Mouse (Mus musculus) adrenal gland, postnatal 14 days (tissue): ENCODE data around the gene Nr2f2. TPM values are rescaled to one million over a fixed set of nuclear protein-coding genes. Genes with fewer than 3 reads are reported as not detected.

ENCODE experiments used
- DNase-seq: peaks from one replicate; pipeline ENCODE4 v3.0.0; 2021; ENCODE audit warnings: mixed read lengths
- total RNA-seq: library from RNA; stranded (reverse); gene quantifications from 2 replicates; pipeline ENCODE4 v1.2.3, GENCODE M21; 2021

Gene Nr2f2
- total RNA-seq, 1 experiment from 2014 or later, result 91.5 TPM

DNA sequence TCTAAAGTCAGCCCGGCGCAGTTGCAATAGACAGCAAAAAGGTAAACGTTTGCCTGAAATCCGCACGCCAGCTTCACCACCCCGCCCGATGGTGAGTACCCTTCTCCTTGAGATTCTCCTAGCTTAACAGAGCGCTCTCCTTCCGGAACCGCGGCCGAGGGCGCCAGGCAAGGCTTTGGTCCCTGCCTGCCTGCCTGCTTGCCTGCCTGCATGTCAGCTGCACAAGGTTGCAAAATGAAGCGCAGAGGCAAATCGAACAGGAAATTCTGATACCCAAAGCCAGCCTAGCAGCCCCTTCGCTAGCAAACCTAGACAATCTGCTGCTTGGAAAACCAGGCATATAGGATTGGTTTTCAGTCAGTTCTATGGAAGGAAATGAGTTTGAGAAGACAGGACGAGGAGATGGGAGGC, 1.1 kb downstream of the Nr2f2 start:
- peak; percentile 73 for DNase-seq

DNA sequence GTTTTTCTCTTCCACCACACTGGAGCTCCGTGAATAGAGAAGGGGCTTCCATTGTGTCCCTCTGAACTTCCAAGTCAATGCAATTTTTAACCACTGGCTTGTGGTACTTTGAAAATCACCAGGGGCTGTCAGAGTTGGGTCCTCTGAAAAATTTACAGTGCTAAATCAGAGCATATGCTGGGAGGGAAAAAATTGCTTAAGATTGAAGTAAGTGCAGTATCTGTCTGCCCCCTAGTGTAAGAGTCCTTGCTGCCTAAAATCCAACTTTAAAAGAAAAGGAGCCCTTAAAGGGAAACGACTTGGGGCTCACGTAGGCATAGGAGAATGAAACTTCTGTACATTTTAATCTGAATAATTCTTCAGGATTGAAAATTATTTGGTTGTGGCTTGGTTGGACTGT, 1.7 kb downstream of the Nr2f2 start:
- DNase-seq, result peak; percentile 29

DNA sequence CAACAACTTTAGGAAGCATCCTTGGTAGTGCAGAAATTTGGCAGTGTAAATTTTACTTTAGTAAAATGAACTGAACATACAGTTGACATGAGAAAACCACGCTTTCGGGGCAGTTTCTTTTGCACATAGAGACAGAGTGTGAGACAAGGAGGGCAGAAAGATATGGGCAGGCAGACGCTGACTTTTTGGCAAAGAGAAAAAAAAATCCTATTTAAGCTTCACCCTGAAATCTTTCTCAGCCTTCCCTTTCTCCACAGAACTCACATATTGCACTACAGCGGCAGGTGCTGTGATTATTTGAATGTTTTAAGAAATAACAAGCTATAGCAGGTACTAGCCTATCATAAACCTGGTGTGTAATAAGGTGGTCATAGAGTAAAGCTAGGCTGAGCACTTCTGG, 3.2 kb downstream of the Nr2f2 start:
- DNase-seq, result no peak

DNA sequence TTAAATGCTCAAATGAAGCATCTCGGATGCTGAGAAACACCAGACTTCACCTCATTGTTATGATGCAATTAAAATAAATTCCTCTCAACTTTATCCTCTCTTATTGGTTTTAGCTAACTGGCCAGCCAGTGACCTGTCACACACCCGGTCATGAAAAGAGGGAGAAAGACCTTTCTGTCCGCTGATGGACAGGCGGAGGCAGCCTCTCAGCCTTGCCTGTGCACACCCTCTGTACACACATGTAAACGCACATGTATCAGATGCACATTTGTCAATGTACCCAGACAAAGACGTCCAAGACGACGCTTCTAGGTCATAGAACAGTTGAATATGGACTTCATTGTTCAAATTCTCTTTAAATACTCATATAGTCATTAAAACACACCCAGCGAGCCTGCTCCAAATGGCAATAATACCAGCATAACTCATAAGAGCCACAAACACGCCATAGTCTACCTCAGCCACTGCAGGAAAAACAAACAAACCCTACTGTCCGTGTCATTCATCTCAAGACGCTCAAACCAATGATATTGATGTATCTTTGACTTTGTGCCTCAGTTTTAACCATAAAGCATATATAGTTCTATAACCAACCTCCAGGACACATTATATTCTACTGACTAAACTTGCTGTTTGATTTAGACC, 3.9 kb downstream of the Nr2f2 start:
- DNase-seq, result no peak

DNA sequence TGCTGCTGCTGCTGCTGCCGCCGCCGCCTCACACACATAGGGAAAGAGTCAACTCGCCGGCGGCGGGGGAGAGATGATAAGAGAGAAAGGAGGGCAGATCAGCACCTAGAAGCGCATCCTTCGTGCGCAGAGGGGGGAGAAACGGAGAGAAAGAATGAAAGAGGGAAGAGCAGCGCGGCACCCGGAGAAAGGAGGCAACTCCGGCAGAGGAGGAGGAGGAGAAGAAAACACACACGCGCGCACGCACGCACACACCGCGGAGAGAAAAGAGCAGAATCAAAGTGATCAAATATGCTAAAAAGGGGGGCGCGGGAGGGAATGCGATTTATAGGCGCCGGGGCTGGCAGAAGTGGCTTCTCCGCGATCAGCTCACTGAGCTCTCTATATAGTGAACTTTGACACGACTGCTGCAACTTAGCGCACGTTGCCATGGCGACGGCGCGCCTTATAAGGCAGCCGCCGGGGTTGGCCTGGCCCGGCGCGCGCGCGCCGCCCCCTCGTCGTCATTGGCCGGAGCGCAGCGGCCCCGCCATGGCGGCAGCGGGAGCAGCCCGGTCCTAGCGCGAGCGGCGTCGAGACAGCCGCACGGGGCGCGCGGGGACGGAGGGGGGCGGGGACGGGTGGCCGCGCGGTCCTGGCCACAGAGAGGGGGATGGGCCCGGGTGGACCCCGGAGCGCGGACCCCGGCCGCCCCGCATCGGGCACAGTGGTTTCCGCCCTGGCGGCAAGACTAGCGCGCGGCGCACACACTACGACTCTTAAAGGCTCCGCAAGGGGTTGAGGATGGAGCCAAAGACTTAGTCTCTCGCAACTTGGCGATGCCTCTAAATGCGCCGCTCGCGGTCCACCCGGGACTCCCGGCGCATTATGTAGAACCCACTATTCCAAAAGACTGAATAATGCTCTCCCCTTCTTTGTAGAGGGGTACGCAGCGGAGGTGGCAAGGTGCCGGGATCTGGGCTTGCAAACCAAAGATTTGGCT, 4.9 kb downstream of the Nr2f2 start:
- DNase-seq, result peak; percentile 96

DNA sequence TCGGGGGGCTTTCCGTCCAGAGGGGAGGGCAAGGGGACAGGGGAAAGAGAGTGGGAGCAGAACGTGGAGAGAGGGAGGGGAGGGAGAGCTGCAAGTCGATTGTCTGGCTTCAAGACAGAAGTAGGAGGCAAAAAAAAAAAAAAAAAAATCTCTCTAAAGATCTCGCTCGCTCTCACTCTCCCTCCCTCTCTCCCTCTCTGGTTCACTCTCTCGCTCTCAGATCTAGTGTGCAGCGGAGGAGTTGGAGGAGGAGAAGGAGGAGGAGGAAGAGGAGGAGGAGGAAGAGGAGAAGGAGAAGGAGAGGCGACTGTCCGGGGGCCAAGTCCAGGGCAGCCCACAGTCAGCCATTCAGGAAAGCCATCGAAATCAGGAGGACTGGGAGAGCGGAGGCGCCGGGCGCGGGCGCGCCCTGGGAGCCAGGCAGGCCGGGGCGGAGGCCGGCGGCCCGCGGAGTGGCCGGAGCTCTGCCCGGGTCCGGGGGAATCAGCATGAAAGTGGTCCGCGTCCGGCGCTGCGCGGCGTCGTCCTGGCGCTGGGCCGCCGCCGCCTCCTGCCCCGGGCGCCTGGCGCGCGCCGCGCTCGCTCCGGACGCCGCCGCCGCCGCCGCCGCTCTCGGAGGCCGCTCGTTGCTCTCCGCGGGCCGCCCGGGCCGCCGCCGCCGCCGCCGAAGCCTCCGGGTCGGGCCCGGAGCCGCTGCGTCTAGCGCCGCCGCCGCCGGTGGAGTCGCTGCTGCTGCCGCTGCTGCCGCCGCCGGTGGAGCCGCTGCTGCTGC, 5.7 kb downstream of the Nr2f2 start:
- DNase-seq, result peak; percentile 70

DNA sequence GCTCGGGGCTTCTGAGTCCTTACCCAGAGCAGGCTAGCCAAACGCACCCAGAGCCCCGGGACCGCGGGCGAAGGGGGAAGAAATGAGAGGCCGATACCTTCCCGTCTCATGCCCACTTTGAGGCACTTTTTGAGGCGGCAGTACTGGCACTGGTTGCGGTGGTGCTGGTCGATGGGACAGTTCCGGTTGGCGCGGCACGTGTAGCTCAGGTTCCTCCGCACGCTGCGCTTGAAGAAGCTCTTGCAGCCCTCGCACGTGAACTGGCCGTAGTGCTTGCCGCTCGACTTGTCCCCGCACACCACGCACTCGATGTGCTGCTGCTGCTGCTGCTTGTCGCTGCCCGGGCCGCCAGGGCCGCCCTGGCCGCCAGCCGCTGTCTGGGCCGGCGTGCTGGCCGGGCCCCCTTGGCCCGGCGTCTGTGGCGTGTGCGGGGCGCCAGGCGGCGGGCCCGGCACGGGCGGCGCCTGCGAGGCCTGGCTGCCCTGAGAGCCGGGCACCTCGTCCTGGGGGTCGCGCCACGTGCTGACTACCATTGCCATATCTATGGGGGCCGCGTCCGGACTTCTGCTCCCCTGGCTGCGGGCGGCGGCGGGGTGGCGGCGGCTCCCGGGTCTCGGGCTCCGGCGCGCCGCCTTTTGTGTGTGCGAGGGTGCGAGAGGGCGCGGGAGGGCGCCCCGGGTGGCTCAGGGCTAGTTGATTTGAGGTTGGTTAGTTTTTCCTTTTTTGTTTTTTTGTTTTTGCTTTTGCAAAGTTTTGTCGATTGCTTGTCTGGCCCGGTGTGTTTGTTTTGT, 6.5 kb downstream of the Nr2f2 start:
- peak; percentile 62 for DNase-seq

DNA sequence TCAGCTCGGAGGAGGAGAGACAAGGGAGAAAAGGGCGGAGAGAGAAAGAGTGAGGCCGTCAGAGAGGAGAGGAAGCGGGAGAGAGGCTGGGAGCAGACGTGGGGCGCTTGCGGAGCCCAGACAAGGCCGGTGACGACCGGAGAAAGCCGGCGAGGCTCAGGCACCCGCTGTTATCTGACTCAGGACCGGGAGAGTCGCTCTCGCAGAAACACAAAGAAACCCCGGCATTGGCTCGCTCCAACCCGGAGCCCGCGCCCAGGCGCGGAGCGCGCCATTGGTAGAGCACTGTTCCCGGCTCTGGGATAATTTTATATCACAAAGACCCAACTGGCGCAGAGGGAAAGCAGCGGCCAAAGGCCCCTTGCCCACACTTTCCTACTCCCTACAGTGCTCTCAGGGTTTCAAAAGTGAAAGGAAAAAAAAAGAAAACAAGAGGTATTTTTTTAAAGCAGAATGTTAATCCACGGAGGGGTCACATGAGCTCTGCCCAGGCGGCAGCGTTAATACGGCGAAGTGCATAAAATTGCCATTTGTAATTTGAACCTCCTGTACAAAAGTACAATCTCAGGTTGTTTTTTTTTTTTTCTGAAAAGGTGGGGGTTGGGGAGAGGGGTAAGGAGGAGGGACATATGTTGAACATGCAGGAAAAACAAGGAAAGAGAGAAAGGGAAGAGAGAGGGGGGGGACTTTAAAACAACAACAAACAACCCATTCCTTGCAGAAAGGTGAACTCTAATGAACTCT, 7.5 kb downstream of the Nr2f2 start:
- peak; percentile 79 for DNase-seq

DNA sequence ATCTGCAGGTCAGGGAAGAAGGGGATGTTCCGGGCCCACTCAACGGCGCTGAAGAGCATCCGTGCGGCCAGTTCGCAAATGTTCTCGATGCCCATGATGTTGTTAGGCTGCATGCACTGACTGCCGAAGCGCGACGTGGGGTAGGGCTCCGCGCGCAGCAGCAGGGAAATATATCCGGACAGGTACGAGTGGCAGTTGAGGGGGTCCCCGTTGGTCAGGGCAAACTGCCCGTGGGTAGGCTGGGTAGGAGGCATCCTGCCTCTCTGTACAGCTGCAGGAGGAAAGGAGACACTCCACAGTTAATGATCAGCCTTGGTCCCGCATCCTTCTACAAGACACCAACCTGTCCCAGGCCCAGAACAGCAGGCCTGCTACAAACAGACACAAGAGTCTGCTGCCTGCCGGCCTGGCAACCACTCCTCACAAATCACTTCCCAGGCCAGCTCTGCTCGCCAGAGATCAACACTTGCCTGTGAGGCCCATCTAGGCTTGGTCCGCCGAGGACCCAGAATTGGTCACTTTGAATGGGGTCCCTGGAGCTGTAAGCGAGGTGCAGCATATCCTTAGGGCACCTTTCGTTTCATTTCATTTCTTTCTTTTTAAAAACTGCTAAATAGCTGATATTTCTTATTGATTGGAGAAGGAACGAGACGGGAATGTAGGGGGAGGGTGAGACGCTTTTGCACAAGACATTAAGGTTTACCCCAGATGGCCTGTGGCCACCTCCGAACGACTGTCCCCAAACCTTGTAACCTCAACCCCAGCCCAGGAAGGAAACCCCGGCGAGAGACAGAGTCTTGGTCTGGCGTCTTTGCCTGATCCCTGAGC, 8.3 kb downstream of the Nr2f2 start:
- DNase-seq, result peak; percentile 67

DNA sequence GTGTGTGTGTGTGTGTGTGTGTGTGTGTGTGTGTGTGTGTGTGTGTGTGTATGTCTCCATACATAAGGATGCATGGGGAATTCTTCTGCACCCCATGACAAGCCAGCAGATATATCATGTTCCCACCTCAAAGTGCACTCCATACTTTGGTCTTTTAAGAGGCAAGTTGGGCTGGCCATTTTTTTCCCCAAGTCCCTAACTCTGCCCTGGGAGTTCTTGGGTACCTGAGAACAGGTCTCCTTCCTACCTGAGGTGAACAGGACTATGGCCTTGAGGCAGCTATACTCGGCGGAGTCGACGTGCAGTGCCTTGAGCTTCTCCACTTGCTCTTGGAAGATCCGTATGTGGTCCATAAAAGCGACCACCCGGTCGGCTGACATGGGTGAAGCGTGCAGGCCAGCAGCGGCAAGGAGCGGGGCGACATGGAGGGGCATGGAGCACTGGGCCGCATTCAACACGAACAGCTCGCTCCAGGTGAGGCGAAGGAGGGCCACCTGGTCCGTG, 9.0 kb downstream of the Nr2f2 start:
- no peak for DNase-seq

DNA sequence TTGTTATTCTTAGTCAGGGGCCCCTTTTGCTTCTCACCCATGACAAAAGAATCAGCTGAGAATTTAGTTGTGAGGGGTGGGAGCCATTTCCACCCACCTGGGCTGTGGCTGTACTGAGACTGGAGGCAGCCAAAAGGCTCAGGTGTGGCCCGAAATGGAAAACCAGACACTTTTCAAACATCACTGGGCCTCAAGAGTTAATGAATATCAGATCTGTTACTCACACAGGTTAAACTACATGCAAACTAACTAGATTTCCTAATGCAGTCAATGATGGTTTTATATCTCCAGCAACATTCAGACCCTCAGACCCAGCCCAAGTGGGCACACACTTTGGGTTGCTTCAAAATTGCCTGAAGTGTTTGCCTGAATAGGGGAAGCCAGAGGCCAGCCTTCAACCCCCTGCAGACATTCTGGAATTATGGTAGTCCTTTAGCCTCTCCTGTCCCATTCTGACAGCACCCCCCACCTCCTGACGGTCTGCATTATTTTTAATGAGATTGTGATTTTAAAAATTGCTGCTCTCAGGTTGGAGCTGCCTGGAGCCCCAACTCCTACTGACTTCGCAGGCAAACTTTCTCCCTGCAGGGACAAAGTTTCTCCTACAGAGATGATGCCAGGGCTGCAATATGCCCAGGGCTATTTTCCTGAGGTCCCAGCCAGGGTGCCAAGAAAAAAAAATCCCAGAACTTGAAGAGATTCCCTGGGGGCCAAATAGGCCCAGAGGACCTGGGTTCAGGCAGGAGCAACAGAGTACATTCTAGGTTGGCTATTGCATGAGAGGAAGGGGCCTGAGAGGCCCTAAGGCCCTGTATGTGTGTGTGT, 9.6 kb downstream of the Nr2f2 start:
- no peak for DNase-seq

DNA sequence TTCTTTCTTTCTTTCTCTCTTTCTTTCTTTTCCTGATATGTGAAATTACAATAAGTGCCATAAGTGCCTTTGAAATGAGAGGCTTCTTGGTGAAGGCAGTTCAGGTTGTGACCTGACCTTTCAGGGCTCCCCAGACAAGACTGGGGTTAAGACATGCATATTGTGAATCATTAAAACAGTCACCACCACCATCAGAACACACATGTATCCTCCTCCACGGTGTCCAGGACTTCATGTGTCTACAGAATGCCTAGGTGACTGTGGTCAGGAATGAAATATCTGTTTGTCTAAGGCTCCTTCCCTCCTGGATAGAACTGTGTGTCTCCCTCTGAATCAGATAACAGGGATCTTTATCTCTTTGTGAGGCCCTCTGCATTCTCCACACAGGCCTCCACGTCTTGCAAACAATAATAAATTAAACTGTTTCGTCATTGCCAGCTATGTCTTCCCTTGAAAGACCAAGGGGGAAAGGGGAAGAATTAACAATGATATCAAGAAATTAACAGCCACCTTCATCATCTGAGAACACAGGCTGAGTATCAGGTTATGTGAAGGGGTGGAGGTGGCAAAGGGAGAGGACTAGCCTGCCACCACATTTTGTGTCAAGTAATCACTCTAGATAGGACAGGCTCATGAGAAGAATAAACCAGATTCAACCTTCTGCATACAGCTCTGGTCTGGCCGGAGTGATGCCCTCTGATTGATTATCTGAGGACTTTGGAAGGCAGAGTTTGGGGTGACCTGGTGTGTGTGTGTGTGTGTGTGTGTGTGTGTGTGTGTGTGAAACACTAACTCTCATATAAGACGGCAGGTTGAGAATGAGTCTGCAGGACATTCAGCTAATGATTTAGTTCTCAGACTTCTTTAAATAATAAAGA, 10.6 kb downstream of the Nr2f2 start:
- no peak for DNase-seq

DNA sequence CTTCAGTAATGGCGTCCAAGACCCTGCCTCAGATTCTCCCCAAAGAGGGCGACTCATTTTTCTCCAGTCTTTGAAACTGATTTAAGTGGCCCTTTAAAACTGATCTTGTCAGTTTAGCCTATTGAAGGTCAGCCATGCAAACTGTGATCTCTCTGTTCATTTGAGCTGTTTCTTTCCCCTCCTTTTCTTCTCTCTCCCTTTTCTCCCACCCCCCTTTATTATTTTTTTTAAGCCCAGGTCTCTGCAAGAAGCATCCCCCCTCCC, 11.2 kb downstream of the Nr2f2 start:
- no peak for DNase-seq

DNA sequence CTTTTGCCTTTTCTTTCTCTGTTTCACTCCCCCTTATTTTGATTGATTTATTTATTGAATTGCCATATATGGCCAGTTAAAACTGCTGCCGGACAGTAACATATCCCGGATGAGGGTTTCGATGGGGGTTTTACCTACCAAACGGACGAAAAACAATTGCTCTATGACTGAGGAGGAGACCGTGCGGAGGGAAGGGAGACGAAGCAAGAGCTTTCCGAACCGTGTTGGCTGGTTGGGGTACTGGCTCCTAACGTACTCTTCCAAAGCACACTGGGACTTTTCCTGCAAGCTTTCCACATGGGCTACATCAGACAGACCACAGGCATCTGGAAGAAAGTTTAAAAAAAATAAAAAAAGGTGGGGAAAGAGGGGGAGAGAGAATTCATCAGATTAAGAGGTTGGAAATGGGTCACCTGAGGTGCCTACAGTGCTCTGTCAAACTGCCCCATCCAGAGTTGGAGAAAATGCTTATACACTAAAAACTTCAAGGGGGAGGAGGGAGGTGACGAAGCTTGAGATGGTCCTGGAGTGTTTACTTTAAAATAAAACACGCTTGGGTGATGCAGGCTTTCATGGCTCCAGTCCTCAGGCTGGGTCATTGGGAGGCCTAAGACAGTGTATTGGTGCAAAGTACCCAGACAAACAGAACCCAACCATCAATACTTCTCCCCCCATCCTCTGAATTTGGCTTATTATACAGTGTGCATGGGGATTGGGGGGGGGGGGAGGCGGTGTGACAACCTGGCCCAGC, 11.8 kb downstream of the Nr2f2 start:
- DNase-seq, result no peak

DNA sequence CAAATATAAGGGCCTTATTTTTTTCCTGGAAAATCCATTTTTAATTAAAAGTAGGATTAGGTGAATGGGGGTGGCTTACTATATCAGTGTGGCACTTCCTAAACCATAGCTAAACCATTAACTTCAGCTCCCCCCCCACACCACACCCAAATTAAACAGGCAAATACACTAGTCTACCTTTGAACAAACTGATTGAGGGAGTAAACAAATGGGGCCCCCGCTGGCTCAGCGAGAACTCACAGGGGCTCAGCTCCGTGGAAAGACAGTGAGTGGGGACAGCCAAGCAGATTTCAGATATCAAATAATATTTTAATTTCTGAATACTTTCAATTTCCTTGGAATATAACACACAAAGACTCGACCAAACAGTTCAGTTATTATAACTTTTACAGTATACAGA, 13.4 kb downstream of the Nr2f2 start:
- no peak for DNase-seq

DNA sequence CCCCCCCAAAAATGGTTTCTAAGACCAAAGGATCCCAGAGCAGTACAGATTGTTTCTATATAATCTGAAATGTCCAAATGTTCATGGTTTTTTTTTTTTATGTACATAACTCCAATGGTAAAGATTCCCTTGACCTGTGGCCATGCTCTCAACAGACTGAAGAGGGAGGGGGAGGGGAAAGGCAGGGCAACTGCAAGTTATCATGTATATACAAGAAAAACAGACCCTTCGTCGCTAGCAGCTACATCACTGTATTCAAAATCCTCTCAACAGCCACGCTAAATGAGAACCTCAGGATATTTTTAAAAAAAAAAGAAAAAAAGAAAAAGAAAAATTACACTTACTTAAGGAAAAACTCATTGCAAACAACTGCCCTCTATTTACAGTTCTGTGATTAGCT, 13.9 kb downstream of the Nr2f2 start:
- DNase-seq, result no peak

DNA sequence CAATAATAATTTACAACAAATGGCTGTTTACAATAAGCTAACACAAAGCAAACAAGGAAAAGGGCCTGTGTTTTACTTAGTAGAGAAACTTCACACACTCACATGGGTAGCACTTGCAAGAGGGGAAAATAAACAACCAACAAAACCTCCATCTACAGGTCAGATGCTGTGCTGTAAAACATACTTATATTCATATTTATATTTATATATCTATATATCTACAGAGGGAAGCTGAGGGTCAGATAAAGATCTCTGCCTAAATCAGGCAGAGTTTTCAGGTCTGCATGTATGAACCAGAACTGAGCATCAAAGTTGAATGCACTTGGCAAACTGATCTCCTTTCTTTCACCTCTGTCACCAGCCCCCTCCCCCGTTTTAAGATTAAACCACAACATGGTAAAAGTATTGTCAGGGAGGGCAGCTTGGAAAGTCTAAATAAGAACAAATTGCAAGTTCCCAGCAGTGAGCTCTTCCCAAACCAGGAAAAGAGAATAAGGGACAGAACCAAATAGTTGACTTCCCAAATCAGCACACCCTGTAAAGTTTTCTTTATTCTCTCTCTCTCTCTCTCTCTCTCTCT, 14.5 kb downstream of the Nr2f2 start:
- no peak for DNase-seq
